Mouse (Mus musculus): Measurements from ENCODE around the gene Zbed3.

The Zbed3 gene

GRCm38 (mm10) chr13:95323400-95323799, at the start of gene Zbed3:
Gene Zbed3, plus strand, starts transcription at chr13:95323612.
- DNase-seq (ENCODE audit: low spot score in 2 of 2) = no peak

DNA sequence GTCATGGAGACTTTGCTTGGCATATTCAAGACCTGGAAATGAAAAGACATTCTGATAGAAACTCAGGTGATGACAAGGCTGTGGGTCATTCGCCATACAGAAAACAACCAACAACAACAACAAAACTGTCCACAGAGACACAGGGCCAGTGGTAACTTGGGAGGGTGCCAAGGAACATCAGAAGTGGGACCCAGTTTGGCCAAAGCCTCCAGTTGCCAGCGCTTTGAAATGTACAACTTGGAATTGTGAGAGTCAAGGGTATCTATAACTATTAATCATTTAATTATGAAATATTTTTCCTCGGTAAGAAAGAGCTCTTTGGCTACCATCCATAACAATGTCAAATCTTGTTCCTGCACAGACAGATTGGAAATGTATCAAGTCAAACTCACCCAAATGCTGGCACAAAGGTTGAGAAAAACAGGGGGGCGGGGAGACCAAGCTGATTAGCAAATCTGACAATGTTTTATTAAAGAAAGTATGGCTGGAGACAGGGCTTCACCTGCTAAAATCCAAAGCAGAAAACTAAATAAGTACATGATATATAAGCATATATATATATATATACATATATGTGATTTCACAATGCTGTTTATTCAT, 44.9 kb upstream of the Zbed3 start:
- no peak for DNase-seq (ENCODE audit: low spot score in 2 of 2)

DNA sequence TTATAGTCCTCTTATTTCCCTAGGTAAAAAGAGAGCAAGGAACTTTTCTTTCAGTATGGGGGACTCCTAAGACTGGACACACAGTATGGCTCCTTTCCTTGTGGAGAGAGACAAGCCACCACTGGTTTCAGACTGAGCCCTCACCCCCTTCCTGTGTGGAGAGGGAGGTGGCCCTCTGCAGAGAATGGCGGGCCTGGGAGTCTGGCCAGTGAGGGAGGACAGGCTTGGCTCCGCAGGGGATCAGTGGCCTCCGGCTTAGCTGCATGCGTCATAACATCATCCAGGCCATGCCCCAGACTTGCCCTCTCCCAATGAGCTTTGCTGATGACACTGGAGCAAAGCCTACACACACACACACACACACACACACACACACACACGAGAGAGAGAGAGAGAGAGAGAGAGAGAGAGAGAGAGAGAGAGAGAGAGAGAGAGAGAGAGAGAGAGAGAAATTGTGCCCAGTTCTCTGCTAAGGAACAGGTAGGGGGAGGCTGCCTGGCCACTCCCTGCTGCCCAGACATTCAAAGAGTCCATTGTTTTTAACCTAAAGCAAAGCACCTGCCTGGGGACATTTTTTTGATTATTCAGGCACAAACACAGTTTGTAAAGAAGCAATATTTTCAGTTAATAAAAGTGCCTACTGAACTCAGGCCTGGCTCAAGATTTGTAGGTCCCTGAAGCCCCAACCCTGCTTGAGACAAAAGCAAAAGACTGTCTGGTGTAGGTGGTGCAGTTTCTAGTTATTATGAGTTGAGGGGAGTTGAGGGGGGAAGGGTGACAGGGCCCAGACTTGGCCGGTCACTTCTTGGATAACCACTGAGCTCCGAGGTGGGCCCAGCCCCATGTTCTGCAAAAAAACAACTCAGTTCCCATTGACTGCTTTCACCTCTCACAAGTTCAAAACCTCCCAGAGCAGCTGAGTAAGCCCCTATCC, 41.4 kb upstream of the Zbed3 start:
- DNase-seq (ENCODE audit: low spot score in 2 of 2) = peak in 1 of 2 experiments; percentile 10

DNA sequence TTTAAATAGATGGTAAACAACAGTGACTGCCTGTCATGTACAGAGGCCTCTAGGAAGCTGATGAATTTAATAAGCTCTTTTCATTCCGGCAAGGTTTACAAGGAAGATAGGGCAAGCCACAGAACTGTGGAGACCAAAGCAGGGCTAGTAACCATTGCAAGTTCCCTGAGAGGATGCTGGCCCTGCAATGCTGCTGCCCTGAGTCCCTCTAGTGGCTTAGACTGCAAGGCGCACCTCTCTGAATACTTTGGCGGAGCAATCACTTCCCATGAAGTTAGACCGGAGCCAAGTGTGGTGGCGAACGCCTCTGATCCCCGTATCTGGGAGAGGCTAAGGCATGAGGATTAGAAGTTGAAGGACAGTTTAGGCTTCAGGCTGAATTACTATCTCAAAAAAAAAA, 36.4 kb upstream of the Zbed3 start:
- DNase-seq (ENCODE audit: low spot score in 2 of 2) = peak; percentile 44 to 66

DNA sequence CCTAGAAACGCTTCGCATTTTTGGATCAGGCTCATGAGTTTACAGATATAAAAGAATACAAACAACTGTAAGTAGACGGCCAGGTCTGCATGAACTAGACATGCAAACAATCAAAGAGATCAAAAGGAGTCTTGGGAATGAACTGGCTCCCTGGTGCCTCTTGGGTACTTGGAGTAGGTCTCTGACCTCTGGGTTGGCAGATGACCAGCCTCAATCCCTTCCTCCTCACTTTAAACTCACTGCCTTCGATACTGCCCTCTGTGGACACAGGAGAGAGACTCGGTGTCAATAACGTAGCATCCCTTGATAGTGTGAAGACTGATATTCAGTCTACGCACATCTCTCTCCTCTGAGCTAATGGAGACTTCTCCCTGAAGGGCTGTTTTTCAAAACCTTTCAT, 35.4 kb upstream of the Zbed3 start:
- DNase-seq (ENCODE audit: low spot score in 2 of 2) = no peak

GRCm38 (mm10) chr13:95291983-95292382, 31.4 kb upstream of the Zbed3 start:
- no peak for DNase-seq (ENCODE audit: low spot score in 2 of 2)

DNA sequence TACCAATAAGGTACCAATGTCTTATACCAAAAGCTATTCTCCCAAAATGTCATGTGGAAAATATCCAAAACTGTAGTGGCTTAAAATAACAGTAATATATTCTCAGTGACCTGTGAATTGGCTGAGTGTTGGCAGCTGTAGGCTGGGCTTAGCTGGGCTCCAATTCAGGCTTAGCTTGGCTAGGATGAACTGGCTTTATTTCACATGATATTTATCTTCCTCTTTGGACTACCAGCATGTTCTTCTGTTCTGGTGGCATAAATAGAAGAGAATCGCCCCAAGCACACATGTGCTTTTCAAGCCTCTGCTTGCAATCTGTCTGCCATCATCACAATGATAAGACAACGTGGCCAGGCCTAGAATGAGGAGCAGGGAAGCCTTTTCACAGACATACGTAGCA, 23.5 kb upstream of the Zbed3 start:
- DNase-seq (ENCODE audit: low spot score in 2 of 2) = no peak

- no peak for DNase-seq (ENCODE audit: low spot score in 2 of 2)
Observed at GRCm38 (mm10) chr13:95306596-95306995, 16.8 kb upstream of the Zbed3 start.

- no peak for DNase-seq (ENCODE audit: low spot score in 2 of 2)
Observed at GRCm38 (mm10) chr13:95307100-95307655, 16.2 kb upstream of the Zbed3 start.

- DNase-seq (ENCODE audit: low spot score in 2 of 2) = no peak
Observed at GRCm38 (mm10) chr13:95312016-95312415, 11.4 kb upstream of the Zbed3 start.

GRCm38 (mm10) chr13:95319153-95319552, 4.3 kb upstream of the Zbed3 start:
- no peak for DNase-seq (ENCODE audit: low spot score in 2 of 2)

DNA sequence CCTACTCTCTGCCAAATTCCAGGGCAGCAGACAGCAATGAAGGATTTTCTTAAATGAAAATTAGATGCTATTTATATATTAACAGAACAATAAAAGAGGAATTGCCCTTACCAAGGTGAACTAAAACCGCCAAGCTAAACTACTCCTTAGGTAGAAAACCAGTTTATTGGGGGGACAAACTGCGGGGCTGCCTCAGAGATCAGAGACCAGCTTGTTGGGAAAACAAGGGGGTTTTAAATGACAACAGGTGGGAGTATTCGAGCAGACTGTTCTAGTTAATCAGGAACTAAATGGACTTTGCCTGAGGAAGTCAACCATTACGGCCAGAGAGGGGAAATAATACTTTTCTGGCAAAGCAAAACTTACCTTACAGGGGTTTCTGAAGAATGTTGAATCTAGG, 3.0 kb upstream of the Zbed3 start:
- DNase-seq (ENCODE audit: low spot score in 2 of 2) = no peak

GRCm38 (mm10) chr13:95323950-95324625, 676 bp downstream of the Zbed3 start:
- DNase-seq (ENCODE audit: low spot score in 2 of 2) = peak; percentile 32 to 35

DNA sequence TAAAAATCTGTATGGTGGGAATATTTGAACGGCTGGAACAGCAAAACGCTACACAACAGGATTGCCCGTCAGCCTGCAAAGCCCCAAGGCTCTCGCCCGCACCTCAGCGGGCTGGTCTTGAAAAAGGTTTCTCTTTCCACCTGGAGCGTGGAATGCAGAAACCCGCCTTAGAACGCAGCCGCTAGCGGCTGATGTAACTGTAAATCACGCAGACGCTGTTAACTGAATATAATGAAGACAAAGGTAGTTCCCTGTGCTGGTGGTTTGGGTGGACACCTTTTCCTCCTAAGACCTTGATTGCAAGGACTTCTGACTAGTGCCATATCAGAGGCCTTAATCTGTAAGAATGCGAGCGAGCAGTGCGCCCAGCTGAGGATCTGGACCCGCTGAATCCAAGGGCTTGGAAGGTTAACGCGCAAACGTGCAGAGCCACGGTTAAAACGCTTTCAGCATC, 1.2 kb downstream of the Zbed3 start:
- no peak for DNase-seq (ENCODE audit: low spot score in 2 of 2)

GRCm38 (mm10) chr13:95325080-95325906, 1.9 kb downstream of the Zbed3 start:
- peak; percentile 54 to 66 for DNase-seq (ENCODE audit: low spot score in 2 of 2)

- no peak for DNase-seq (ENCODE audit: low spot score in 2 of 2)
Observed at GRCm38 (mm10) chr13:95325907-95326550, 2.6 kb downstream of the Zbed3 start.

- peak; percentile 14 to 25 for DNase-seq (ENCODE audit: low spot score in 2 of 2)
Observed at GRCm38 (mm10) chr13:95326611-95327344, 3.4 kb downstream of the Zbed3 start.

- no peak for DNase-seq (ENCODE audit: low spot score in 2 of 2)
Observed at GRCm38 (mm10) chr13:95327345-95327741, 3.9 kb downstream of the Zbed3 start.

GRCm38 (mm10) chr13:95328767-95329166, 5.4 kb downstream of the Zbed3 start:
- DNase-seq (ENCODE audit: low spot score in 2 of 2) = no peak

- no peak for DNase-seq (ENCODE audit: low spot score in 2 of 2)
Observed at GRCm38 (mm10) chr13:95330507-95330906, 7.1 kb downstream of the Zbed3 start.

Data from urinary bladder, postnatal 36 days (tissue).